Mouse (Mus musculus): ENCODE results near the gene Car15.

GRCm38 (mm10) chr16:17848928-17849327 lies 10.8 kb upstream of the Car15 start:
- TF ChIP-seq POLR2A (IDR thresholded peaks at IDR 0.05; ENCODE audit: borderline replicate concordance, control insufficient read depth, low read depth, low read length) (no peak), CTCF (IDR thresholded peaks at IDR 0.05; ENCODE audit: control insufficient read depth, insufficient read depth, low read length) (peak; percentile 61)

All from bone marrow, adult 2 months (tissue).